Mouse (Mus musculus): Measurements from ENCODE around the gene Olfr1341.
A peak's percentile ranks its signal among the peaks of the same experiment; 100 is the strongest.

Gene Olfr1341

GRCm38 (mm10) chr4:118703223-118703622, at the start of gene Olfr1341:
Gene Olfr1341 (plus strand): TSS chr4:118703523.
- DNase-seq = no peak

- DNase-seq = no peak
These were observed 44.7 kb upstream of the Olfr1341 start, which contains the start of gene Olfr62 for GRCm38 (mm10) chr4:118658652-118659051. Gene Olfr62 (plus strand): TSS chr4:118658952.

- DNase-seq = no peak
These were observed 16.2 kb upstream of the Olfr1341 start for GRCm38 (mm10) chr4:118687086-118687485.

GRCm38 (mm10) chr4:118692412-118692973, 10.8 kb upstream of the Olfr1341 start, which contains the start of gene Olfr1342:
Gene Olfr1342 (minus strand): TSS chr4:118692756.
- no peak for DNase-seq

- no peak for DNase-seq
These were observed 9.5 kb upstream of the Olfr1341 start for GRCm38 (mm10) chr4:118693812-118694211.

- no peak for DNase-seq
These were observed 4.8 kb downstream of the Olfr1341 start for GRCm38 (mm10) chr4:118708086-118708485.

- DNase-seq = no peak
These were observed 8.3 kb downstream of the Olfr1341 start for GRCm38 (mm10) chr4:118711656-118712055.

GRCm38 (mm10) chr4:118719838-118720237, 16.5 kb downstream of the Olfr1341 start, which contains the start of gene Olfr1340:
Gene Olfr1340 (plus strand): TSS chr4:118720138.
- DNase-seq = no peak

- DNase-seq = no peak
These were observed 18.6 kb downstream of the Olfr1341 start for GRCm38 (mm10) chr4:118721742-118722483.

GRCm38 (mm10) chr4:118731875-118732274, 28.6 kb downstream of the Olfr1341 start, which contains the start of gene Olfr1339:
Gene Olfr1339 (plus strand): TSS chr4:118732175.
- DNase-seq = no peak

GRCm38 (mm10) chr4:118739574-118739973, 36.3 kb downstream of the Olfr1341 start:
- no peak for DNase-seq

- DNase-seq = no peak
These were observed 37.8 kb downstream of the Olfr1341 start for GRCm38 (mm10) chr4:118740988-118741698.

- DNase-seq = peak; percentile 4 to 7
These were observed 38.6 kb downstream of the Olfr1341 start for GRCm38 (mm10) chr4:118741881-118742280.

- DNase-seq = no peak
These were observed 55.3 kb downstream of the Olfr1341 start, which contains the start of gene Olfr1338 for GRCm38 (mm10) chr4:118758637-118759036. Gene Olfr1338 (minus strand): TSS chr4:118758737.

All from cerebellum, postnatal 36 days (tissue).